Mouse (Mus musculus): ENCODE measurements around the gene Cmbl. TPM values are rescaled to one million over a fixed set of nuclear protein-coding genes. Genes with fewer than 3 reads are reported as not detected.

The Cmbl gene
- total RNA-seq, 2 experiments from 2014 or later = 28.8 to 48.9 TPM

GRCm38 (mm10) chr15:31603113-31603512, 37.9 kb downstream of the Cmbl start:
- no peak for DNase-seq
- intact Hi-C loops (cut with DNase I; ENCODE audit: low total_unique reads) = no loop called here

GRCm38 (mm10) chr15:31606821-31607220, 41.6 kb downstream of the Cmbl start:
- DNase-seq = no peak
- intact Hi-C loops (cut with DNase I; ENCODE audit: low total_unique reads) = no loop called here

GRCm38 (mm10) chr15:31611027-31611426, 45.8 kb downstream of the Cmbl start:
- intact Hi-C loops (cut with DNase I; ENCODE audit: low total_unique reads) = no loop called here
- DNase-seq = peak; percentile 41

GRCm38 (mm10) chr15:31611976-31612375, 46.8 kb downstream of the Cmbl start:
- intact Hi-C loops (cut with DNase I; ENCODE audit: low total_unique reads) = no loop called here
- DNase-seq = no peak

- DNase-seq = no peak
- intact Hi-C loops (cut with DNase I; ENCODE audit: low total_unique reads) = no loop called here
These were observed 48.8 kb downstream of the Cmbl start for GRCm38 (mm10) chr15:31613826-31614453.

- intact Hi-C loops (cut with DNase I; ENCODE audit: low total_unique reads) = no loop called here
- DNase-seq = no peak
These were observed 49.5 kb downstream of the Cmbl start for GRCm38 (mm10) chr15:31614666-31615065.

- intact Hi-C loops (cut with DNase I; ENCODE audit: low total_unique reads) = no loop called here
- DNase-seq = no peak
These were observed 52.1 kb downstream of the Cmbl start for GRCm38 (mm10) chr15:31617261-31617660.

GRCm38 (mm10) chr15:31619521-31619920, 54.3 kb downstream of the Cmbl start:
- no peak for DNase-seq
- intact Hi-C loops (cut with DNase I; ENCODE audit: low total_unique reads) = no loop called here

GRCm38 (mm10) chr15:31627277-31628154, 62.3 kb downstream of the Cmbl start:
- DNase-seq = no peak
- intact Hi-C loops (cut with DNase I; ENCODE audit: low total_unique reads) = no loop called here

GRCm38 (mm10) chr15:31628180-31628579, 63.0 kb downstream of the Cmbl start:
- no peak for DNase-seq
- intact Hi-C loops (cut with DNase I; ENCODE audit: low total_unique reads) = no loop called here

GRCm38 (mm10) chr15:31629556-31629955, 64.4 kb downstream of the Cmbl start:
- intact Hi-C loops (cut with DNase I; ENCODE audit: low total_unique reads) = no loop called here
- DNase-seq = no peak

GRCm38 (mm10) chr15:31631396-31631858, 66.2 kb downstream of the Cmbl start:
- DNase-seq = no peak
- intact Hi-C loops (cut with DNase I; ENCODE audit: low total_unique reads) = no loop called here

- no peak for DNase-seq
- intact Hi-C loops (cut with DNase I; ENCODE audit: low total_unique reads) = no loop called here
These were observed 67.3 kb downstream of the Cmbl start for GRCm38 (mm10) chr15:31632478-31632877.

GRCm38 (mm10) chr15:31634582-31634981, 69.4 kb downstream of the Cmbl start:
- intact Hi-C loops (cut with DNase I; ENCODE audit: low total_unique reads) = no loop called here
- no peak for DNase-seq

GRCm38 (mm10) chr15:31636091-31636595, 71.0 kb downstream of the Cmbl start:
- DNase-seq = no peak
- intact Hi-C loops (cut with DNase I; ENCODE audit: low total_unique reads) = no loop called here

Other genes starting within 250 kb of the Cmbl start
- gene Ankrd33b, start 197.7 kb upstream of the Cmbl start, total RNA-seq (2021) = 1 to 10 TPM; 5.3 to 6.3 TPM
- under 1 TPM; 0.29 to 0.33 TPM for gene Ropn1l, start 111.7 kb upstream of the Cmbl start, total RNA-seq (2021)
- 10 to 100 TPM; 71.2 to 77.3 TPM for gene March6, start 34.3 kb upstream of the Cmbl start, total RNA-seq (2021)
- gene Cct5, start 36.4 kb downstream of the Cmbl start, total RNA-seq (2021) = 100 to 1,000 TPM; 185 to 229 TPM
- gene Fam173b, start 36.5 kb downstream of the Cmbl start, total RNA-seq (2021) = 10 to 100 TPM; 11.1 to 12.2 TPM